Mouse (Mus musculus): Measurements from ENCODE around the gene Zfp143. TPM values are rescaled to one million over a fixed set of nuclear protein-coding genes. Genes with fewer than 3 reads are reported as not detected.
"Not testable (repeated sequence)": the region's sequence is repeated elsewhere in the genome, so short reads cannot be mapped to it uniquely, and the experiment has no call there.

Gene Zfp143
- 10 to 100 TPM in 24 of 26 experiments, 1 to 10 TPM in 2; 4.6 to 27.2 (median 20.6) TPM for total RNA-seq (2018; cell fraction: chromatin; rRNA removed)
- 10 to 100 TPM in 20 of 26 experiments, 1 to 10 TPM in 6; 6.5 to 14.9 (median 11.1) TPM for total RNA-seq (2018; cell fraction: cytosol; rRNA removed)
- 10 to 100 TPM in 22 of 26 experiments, 1 to 10 TPM in 4; 7.5 to 25.9 (median 17.0) TPM for total RNA-seq (2018; cell fraction: nucleus; rRNA removed)
- polyA plus RNA-seq (2018) = 9.7 to 17.2 TPM (median 11.3 TPM) in 3 replicates

DNA sequence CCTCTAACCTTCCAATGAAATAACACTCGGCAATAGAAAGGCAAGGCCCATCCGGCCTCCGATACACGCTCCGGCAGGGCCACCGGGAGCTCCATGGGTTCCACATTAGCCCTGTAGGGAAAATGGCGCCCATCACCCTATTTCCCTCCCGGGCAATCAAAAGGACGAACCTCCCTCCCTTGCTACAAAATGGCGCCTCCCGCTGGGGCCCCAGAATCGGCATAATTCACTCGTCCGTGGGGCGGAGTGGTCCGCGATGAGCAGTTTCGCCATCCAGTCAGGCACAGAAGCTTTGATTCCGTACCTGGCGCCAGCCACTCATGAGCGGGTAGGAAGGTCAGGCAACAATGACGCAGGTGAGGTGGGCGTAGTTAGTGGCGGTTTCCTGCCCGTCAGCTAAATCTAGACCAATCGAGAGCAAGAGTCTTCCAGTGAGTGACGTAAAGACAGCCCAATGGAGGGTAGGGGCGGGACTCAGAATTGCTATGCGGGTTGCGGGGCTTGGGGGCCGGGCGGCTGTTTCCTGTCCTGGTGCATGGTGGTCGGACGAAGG lies at the start of gene Zfp143:
TSS of gene Zfp143 (plus strand) at position 19 of the 553 bp plus-strand sequence.
- Histone ChIP-seq H3K4me3 (ENCODE audit: inconsistent target) (peak within 1 kb of the TSS; percentile 94), H3K79me2 (ENCODE audit: inconsistent target) (peaks cover 52% of the 10 kb centered on the region), H3K27ac (peak within 1 kb of the TSS; percentile 97), H3K36me3 (ENCODE audit: inconsistent target) (0 out of 2 replicates have a peak, but pooled peaks cover 5% of the 10 kb centered on the region)
- under 1% methylated on average over 32 of the region's 34 CpGs for WGBS (ENCODE audit: missing documents)

DNA sequence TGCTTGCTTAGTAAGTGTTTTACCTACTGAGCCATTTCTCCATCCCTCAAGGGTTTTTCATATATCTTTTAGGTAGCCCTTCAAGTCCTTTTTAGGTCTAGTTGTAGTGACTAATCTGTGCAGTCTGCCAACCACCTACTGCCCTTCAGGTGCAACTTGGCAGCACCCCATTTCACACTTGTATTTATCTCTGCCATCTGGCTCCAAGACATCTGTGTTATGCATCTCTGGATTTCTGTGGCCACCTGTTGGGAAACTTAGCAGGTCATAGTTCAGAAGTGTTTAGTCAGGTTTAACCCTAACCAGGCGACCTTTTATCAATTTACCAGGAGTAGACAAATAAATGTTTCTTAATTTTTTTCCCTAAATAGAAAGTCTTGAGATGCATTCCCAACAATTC lies 49.6 kb upstream of the Zfp143 start:
- Histone ChIP-seq H3K4me3 (ENCODE audit: inconsistent target) (no peak overlapping the region), H3K36me3 (ENCODE audit: inconsistent target) (no peaks in the 10 kb centered on the region), H3K79me2 (ENCODE audit: inconsistent target) (no peaks in the 10 kb centered on the region), H3K27ac (no peak overlapping the region)
- WGBS (ENCODE audit: missing documents) = 100% methylated on average over 1 of the region's 1 CpGs

DNA sequence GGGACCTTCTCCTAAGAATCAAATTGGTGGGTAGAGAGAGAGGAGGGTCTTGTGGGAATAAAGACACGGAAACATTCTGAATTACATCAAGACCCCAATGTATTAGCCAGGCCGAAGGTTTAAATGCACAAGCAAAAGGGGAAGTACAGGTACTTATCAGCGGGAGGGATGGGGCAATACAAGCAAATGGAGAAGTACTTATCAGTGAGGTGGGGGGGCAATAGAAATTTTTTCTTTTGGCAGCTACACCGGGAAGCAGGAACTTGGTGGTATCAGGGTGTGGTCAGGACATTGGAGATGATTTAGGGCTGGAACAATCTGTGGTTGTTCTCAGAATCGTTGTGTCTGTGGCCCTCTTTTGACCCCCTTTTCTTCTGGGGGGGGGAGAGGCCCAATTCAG lies 46.7 kb upstream of the Zfp143 start:
- no peak overlapping the region for H3K4me3 ChIP-seq (ENCODE audit: inconsistent target)
- H3K27ac ChIP-seq = no peak overlapping the region
- WGBS (ENCODE audit: missing documents) = 53% methylated on average over 5 of the region's 5 CpGs
- peaks cover 7% of the 10 kb centered on the region for H3K79me2 ChIP-seq (ENCODE audit: inconsistent target)
- no peaks in the 10 kb centered on the region for H3K36me3 ChIP-seq (ENCODE audit: inconsistent target)

DNA sequence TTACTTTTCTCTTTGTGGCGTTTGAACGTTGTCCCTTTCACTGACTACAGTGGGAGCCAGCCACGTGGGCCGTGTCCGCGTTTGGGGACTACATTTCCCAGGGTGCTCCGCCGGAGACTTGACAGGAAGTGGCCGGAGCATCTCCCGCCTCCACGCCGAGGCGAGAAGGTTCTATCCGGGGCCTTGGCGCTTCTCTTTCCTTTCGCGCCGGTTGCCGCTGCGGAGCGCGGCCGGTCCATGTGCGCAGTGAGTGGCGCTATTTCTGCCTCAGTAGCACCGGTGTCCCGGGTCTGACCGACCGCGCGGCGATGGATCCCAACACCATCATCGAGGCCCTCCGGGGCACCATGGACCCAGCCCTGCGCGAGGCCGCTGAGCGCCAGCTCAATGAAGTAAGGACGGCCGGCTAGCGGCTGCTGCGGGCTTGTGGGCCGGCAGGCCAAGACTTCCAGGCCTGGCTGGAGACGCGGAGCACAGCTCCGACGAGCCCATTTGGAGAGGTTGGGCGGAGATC lies 42.8 kb upstream of the Zfp143 start, which contains the start of gene Ipo7:
TSS of gene Ipo7 (plus strand) at position 158 of the 514 bp plus-strand sequence.
- Histone ChIP-seq H3K27ac (peak within 1 kb of the TSS; percentile 19; the same call in 1 of the 2 replicates), H3K36me3 (ENCODE audit: inconsistent target) (no peaks in the 10 kb centered on the region), H3K79me2 (ENCODE audit: inconsistent target) (peaks cover 46% of the 10 kb centered on the region), H3K4me3 (ENCODE audit: inconsistent target) (peak within 1 kb of the TSS; percentile 86)
- WGBS (ENCODE audit: missing documents) = under 1% methylated on average over 48 of the region's 48 CpGs

DNA sequence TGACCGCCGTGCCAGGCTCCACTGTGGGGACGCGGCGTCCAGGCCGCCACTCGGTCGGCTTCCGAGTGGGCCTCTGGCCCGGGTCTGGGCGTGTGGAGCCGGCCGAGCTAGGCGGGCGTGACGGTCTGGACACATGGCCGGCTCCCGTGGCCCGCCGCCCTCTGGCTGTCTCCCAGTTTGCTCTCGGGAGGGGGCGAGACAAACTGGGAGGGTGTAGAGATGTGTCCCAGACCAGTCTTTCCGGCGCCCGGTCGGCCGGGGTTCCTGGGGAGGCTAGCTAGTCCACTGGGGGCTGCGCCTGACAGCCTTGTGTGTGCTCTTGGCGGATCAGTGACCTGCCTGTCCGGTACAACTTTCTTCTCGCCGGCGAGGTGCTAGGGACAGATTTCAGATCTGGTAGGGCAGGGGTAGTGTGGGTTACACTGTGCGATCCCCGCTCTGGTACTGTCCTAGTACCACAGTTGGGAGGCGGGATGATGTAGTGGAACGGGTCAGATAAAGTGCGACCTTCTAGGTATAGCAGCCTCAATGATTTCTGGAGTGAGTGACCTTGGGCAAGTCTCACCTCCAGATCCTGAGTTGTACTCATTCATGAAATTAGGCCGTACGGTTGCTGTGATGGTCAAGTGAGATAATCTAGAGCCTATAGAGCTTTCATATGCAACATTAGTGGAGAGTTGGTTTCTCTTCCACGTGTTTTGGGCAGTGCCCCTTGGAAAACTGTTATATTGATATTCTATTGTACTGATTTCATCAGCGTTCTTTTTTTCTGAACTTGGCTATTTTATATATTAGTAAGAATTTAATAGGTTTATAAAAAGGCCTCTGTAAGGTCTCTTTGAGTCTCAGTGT lies 42.2 kb upstream of the Zfp143 start:
- H3K4me3 ChIP-seq (ENCODE audit: inconsistent target) = peak overlapping the region; percentile 86
- H3K36me3 ChIP-seq (ENCODE audit: inconsistent target) = no peaks in the 10 kb centered on the region
- peak overlapping the region; percentile 19; the same call in 1 of the 2 replicates for H3K27ac ChIP-seq
- peaks cover 53% of the 10 kb centered on the region for H3K79me2 ChIP-seq (ENCODE audit: inconsistent target)
- 4% methylated on average over 36 of the region's 42 CpGs for WGBS (ENCODE audit: missing documents)

DNA sequence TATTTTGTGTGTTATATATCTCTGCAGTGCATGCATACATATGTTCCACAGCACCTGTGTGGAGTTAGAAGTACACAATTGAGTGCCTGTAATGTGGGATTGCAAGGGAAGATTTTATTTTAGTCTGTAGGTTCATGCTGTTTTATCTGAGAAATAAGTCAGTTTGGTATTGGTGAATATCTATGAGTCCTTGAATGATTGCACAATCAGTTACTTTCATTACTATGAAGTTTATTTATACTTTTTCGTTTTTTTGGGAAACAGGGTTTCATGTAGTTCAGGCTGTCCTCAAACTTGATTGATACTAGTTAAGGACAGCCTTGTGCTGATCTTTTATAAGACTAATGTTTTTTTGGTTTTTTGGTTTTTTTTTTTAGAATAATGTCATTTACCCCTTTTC lies 37.5 kb upstream of the Zfp143 start:
- H3K27ac ChIP-seq = no peak overlapping the region
- H3K36me3 ChIP-seq (ENCODE audit: inconsistent target) = no peaks in the 10 kb centered on the region; the same call in 1 of the 2 replicates
- 42% methylated on average over 1 of the region's 1 CpGs for WGBS (ENCODE audit: missing documents)
- H3K4me3 ChIP-seq (ENCODE audit: inconsistent target) = no peak overlapping the region
- H3K79me2 ChIP-seq (ENCODE audit: inconsistent target) = peaks cover 100% of the 10 kb centered on the region

DNA sequence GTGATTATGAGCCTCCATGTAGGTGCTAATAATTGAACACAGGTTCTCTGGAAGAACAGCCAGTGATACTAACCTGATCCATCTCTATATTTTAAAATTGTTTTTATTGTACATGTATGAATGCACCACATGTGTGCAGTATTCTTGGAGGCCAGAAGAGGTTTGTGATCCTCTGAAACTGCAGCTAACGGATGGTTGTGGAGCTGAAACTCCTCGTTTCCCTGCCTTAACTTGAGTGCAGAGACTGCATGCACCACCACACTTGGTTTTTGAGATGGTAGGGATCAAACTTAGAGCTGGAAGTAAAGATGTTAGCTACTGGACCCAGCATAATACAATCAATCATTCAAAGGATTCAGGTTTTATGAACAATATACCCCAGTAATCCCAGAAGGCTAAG lies 34.4 kb upstream of the Zfp143 start:
- no peak overlapping the region for H3K4me3 ChIP-seq (ENCODE audit: inconsistent target)
- H3K27ac ChIP-seq = no peak overlapping the region
- WGBS (ENCODE audit: missing documents) = 94% methylated on average over 2 of the region's 2 CpGs
- peaks cover 9% of the 10 kb centered on the region; the same call in 1 of the 2 replicates for H3K36me3 ChIP-seq (ENCODE audit: inconsistent target)
- H3K79me2 ChIP-seq (ENCODE audit: inconsistent target) = peaks cover 100% of the 10 kb centered on the region

DNA sequence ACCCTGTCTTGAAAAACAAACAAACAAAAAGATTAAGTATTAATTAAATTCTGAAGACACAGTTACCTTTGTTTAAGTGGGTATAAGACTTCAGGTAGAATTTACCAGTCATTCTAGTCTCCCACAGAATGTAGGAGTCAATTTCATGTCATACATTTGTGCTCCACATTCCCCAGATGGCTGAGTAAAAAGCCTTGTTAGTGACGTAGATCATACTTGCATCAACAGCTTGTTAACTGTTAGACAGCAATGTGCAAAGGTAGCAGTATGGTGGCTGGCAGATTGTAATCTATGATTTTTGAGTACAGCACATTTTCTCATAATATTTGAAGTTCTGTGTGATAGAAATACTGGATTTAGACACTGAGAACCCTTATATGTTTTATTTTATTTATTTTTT lies 32.2 kb upstream of the Zfp143 start:
- 100% methylated on average over 1 of the region's 1 CpGs for WGBS (ENCODE audit: missing documents)
- Histone ChIP-seq H3K36me3 (ENCODE audit: inconsistent target) (peaks cover 28% of the 10 kb centered on the region), H3K4me3 (ENCODE audit: inconsistent target) (no peak overlapping the region), H3K79me2 (ENCODE audit: inconsistent target) (peaks cover 100% of the 10 kb centered on the region), H3K27ac (no peak overlapping the region)

DNA sequence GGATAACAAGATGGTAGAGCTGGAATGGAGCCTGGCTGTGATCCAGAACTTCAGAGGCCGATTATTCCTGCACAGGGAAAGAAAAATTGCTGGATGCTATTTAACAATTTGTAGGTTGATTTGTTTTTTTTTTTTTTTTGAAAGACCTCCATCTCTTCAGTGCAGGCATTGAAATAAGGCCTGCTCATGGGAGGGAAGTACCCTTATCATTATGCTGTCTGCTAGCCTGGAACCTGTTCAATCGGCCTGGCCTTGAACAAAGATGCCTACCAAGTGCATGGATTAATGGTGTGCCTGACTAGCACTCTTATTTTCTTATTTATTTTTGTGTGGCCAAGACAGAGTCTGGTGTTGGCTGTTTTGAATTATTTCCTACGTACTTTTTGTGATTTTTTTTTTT lies 30.7 kb upstream of the Zfp143 start:
- H3K79me2 ChIP-seq (ENCODE audit: inconsistent target) = peaks cover 99% of the 10 kb centered on the region
- 87% methylated on average over 3 of the region's 3 CpGs for WGBS (ENCODE audit: missing documents)
- H3K27ac ChIP-seq = no peak overlapping the region
- H3K36me3 ChIP-seq (ENCODE audit: inconsistent target) = peaks cover 28% of the 10 kb centered on the region
- no peak overlapping the region for H3K4me3 ChIP-seq (ENCODE audit: inconsistent target)

DNA sequence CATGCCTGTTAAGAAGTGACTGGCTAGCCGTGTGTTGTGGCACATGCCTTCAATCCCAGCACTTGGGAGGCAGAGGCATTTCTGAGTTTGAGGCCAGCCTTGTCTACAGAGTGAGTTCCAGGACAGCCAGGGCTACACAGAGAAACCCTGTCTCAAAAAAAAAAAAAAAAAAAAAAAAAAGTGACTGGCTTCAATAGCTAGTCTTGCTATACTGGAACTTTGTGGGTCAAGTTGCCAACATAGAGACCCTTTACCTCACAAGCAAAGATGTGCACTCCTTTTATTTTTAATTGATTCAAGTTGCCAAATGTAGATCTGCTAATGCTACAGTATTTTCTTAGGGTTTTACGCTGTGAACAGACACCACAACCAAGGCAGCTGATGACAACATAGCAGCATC lies 3.3 kb upstream of the Zfp143 start:
- Histone ChIP-seq H3K79me2 (ENCODE audit: inconsistent target) (peaks cover 17% of the 10 kb centered on the region), H3K36me3 (ENCODE audit: inconsistent target) (peaks cover 37% of the 10 kb centered on the region; the same call in 1 of the 2 replicates)
- H3K27ac ChIP-seq; H3K4me3 ChIP-seq (ENCODE audit: inconsistent target): not testable (repeated sequence)
- WGBS (ENCODE audit: missing documents) = 93% methylated on average over 2 of the region's 2 CpGs

DNA sequence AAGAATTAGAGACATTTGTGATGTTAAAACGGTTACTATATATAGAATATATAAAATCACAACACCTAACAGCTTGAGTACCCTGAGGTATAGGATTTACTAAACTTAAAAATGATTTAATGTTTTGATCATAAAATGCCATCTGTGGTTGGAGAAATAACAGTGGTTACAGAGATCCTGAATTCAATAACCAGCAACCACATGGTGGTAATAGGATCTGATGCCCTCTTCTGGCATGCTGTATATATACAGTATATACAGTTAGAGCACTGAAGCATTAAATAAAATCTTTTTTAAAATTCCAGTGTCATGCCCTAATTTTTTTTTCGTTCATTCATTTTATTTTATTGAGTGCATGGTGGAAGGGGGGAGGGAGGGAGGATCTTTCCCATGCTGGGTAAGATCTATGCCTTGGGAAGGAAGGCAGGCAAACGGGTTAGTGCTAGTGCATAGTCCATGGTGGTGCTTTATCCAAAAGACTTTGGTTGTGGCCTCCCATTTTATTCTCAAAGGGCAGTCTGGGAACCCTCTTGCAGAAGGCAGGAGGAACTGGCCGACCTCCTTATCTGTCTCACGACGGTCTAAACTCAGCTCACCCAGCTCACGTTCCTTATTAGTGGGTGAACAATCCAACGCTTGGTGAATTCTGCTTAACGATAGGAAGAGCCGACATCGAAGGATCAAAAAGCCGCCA lies 1.8 kb upstream of the Zfp143 start:
- Histone ChIP-seq H3K36me3 (ENCODE audit: inconsistent target) (peaks cover 24% of the 10 kb centered on the region; the same call in 1 of the 2 replicates), H3K79me2 (ENCODE audit: inconsistent target) (peaks cover 32% of the 10 kb centered on the region), H3K4me3 (ENCODE audit: inconsistent target) (no peak overlapping the region), H3K27ac (no peak overlapping the region)
- 92% methylated on average over 11 of the region's 12 CpGs for WGBS (ENCODE audit: missing documents)

DNA sequence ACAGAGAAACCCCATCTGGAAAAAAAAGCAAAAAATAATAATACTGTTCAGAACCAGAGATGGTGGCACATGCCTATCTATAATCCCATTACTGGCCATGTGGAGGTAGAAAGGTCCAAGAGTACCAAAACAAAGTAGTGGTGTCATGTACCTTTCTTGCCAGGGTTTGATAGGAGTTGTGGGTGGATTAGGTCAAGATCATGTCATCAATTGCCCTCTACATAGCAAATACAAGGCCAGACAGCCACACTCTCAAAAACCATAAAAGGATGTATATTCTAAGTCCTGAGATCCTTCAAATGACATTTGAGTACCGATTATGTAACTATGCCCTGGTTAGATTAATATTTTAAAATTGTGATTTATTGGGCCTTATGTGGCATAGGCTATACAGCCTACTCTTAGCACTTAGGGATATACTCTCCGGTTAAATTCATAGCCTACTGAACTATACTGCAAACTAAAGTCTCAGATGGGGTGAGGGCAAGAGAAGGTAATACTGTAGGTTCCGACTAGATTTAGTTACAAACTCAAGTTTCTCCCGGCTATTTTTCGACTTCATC lies 830 bp upstream of the Zfp143 start:
- Histone ChIP-seq H3K27ac (peak overlapping the region; percentile 97), H3K36me3 (ENCODE audit: inconsistent target) (peaks cover 14% of the 10 kb centered on the region; the same call in 1 of the 2 replicates), H3K79me2 (ENCODE audit: inconsistent target) (peaks cover 41% of the 10 kb centered on the region), H3K4me3 (ENCODE audit: inconsistent target) (peak overlapping the region; percentile 94)
- 11% methylated on average over 5 of the region's 5 CpGs for WGBS (ENCODE audit: missing documents)

DNA sequence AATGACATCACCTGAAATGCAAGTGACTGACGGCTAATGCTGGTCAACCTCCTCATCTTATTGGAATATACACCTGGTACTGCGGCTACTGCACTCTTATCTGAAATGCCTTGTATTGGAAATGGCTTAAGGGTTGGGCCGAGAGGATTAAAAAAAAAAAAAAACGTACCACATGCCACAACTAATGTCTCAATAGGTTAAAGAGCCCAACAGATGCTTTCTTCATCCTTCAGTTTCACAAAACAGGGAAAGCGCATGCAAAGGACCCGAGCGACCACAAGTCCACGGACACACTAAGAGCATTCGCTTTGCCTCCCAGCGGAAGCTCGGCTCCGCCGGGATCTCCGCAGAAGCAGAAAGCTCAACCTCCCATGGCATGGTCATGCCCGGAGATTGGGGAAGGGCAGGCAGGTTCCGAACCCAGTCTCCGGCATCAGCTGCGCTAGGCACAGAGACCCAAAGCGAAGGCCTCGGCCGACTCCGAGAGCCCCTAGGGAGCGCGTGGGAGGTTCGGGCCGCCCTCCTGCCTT lies 283 bp upstream of the Zfp143 start:
- Histone ChIP-seq H3K36me3 (ENCODE audit: inconsistent target) (peaks cover 9% of the 10 kb centered on the region; the same call in 1 of the 2 replicates), H3K27ac (peak overlapping the region; percentile 97), H3K79me2 (ENCODE audit: inconsistent target) (peaks cover 47% of the 10 kb centered on the region), H3K4me3 (ENCODE audit: inconsistent target) (peak overlapping the region; percentile 94)
- 0% methylated on average over 26 of the region's 26 CpGs for WGBS (ENCODE audit: missing documents)
